Mouse (Mus musculus): ENCODE results near the gene Anapc7.

The Anapc7 gene

DNA sequence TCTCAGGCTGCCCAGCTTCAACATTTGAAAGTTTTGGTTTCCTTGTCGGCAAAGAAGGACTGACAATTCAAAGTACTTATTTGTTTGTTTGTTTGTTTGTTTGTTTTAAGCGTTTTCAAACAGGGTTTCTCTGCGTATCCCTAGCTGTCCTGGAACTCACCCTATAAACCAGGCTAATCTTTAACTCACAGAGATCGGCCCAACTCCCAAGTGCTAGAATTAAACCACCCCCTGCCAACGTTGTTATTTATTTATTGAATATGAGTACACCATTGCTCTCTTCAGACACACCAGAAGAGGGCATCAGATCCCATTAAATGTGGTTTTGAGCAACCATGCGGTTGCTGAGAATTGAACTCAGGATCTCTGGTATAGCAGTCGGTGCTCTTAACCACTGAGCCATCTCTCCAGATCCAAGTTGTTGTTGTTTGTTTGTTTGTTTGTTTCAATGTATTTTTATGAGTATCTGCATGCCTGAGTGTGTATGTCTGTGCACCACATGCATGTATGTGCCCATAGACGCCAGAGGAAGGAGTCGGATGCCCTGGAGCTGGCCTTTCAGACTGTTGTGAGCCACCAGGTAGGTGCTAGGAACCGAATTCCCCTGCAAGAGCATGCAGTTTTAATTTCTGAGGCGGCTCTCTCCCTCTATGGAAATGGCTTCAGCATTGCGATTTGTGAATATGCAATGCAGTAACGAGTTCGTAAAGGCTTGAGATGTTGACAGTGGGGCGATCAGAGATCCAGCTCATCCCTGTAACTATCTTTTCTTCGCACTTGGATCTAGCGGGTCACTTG is at the start of gene Anapc7:
Gene Anapc7, plus strand, starts transcription at position 423 of the 798 bp plus-strand sequence.
- peak; percentile 25 to 56 for DNase-seq

DNA sequence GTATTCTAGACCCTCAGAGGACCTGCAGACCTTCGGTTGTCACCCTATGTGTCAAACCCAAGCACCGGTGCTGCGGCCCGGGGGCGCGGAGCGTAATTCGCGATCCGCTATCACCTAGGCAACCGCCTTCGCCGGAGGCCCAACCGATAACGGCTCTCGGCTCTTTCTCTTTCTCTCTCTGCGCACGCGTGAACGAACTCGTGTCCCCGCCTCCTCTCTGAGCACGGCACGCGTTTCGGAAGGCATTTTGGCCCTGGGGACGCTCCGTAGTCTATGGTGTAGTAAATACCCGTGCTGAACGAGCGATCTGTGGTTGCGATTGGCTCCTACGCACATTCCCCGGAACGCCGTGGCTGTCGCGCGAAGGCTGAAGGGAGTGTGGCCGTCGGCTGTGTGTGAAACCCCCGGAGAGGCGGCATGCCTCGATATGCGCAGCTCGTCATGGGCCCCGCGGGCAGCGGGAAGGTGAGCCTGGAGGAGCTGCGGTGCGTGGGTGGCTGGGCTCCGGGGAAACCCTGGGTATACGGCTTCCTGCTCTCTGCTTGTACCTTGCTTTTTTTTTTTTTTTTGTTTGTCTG is 49.2 kb upstream of the Anapc7 start, which contains the start of gene Fam216a:
Gene Fam216a, minus strand, starts transcription at position 173 of the 578 bp plus-strand sequence.
- peak; percentile 99 to 100 for DNase-seq

DNA sequence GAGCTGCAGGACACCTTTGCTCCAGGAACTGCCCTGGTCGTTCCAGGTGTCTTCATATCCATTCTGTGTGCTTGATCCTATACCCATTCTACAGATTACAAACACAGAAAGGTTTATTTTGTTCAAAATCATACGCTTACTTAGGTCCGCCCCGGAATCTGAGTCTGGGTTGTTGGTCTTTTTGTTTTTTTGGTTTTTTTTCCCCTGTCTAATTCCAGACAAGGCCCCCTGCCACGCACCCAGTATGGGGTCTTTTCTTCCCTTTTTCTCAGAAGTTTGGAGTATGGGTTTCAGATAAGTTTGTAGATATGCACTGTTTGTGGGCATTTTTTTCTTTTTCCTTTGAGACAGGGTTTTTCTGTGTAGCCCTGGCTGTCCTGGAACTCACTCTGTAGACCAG is 48.6 kb upstream of the Anapc7 start:
- no peak for DNase-seq

DNA sequence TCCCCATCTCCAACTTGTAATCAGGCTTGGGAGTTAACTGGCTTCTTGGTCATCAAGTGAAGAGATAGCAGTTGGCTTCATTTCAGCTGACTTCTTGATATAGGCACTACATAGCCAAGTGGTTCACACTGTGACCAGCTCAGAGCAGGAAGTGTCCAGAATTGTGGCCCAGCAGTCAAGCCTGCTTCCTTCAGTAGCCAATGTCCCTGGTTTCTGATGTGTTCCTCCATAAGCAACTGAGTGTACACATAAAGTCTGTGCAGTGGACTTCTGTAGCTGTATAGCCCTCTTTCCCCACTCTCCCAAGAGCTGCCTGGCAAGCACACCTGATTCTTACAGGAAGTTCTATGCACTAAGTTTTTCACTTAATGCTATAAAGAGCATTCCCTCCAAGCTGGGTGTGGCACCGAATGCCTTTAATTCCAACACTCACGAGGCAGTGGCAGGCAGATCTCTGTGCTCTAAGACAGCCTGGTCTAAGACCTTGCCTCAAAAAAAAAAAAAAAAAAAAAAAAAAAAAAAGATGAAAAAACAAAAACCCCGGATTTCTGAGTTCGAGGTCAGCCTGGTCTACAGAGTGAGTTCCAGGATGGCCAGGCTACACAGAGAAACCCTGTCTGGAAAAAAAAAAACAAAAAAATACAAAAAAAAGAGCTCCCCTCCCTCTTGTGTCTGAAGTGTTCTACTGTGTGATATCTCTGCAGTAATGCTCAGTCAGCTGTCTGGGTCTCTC is 44.2 kb upstream of the Anapc7 start:
- no peak for DNase-seq

DNA sequence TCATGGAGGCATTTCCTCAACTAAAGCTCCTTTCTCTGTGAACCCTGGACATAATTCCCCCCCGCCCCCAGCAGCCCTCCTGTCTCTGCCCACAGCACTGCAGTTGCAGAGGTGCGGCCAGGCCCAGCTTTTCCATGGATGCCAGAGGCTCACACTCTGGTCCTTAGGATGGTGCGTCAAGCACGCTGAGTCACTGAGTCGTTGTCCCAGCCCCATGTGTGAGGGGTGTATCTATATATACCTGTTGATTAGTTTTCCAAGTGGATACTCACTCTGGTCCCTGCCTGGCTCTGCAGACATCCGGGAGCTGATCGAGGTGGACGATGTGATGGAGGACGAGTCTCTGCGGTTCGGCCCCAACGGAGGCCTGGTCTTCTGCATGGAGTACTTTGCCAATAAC is 43.3 kb upstream of the Anapc7 start:
- no peak for DNase-seq

DNA sequence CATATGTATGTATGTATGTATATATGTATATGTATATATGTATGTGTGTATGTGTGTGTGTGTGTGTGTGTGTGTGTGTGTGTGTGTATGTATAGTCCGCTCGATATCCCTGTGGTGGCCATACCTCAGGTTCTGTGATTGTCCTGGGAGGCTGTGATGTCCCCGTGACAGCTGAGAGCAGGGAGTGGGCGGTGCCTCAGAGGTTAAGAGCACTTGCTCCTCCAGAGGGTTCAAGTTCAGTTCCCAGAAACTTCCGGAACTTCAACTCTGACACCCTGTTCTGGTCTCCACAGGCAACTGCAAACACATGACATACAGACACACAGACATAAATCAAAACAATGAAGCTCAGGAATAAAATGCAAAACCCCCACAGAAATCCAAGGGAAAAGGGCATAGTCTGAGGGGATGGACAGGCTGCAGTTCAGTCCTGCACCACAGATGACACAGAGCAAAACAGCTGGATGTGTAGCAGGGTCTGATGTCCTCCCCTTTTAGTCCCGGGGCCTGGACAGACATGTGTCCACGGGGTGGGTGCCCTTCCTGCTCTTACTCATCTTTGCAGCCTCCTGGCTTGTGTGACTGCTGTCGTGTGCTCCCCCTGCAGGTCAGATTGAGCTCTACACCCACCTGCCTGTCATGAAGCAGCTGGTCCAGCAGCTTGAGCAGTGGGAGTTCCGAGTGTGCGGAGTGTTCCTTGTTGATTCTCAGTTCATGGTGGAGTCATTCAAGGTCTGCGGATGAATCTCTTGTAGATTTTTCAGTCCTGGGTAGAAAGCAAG is 41.9 kb upstream of the Anapc7 start:
- DNase-seq = peak; percentile 77 to 87

DNA sequence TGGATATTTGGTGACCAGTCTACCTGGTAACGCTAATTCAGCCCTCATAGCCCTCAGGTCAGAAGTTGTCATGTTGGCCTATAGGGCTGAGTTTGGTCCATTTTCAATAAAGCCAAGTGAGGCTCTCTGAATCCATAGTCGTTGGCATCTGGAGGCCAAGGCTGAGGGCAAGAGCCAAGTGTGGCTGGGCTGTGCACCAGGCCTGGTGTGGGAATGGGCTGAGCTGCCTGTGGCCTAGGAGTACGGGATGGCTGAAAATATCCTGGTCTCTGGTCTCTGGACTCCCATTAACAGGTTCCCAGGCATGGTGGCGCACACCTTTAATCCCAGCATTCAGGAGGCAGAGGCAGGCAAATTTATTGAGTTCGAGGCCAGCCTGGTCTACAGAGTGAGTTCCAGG is 31.5 kb upstream of the Anapc7 start:
- DNase-seq = no peak

DNA sequence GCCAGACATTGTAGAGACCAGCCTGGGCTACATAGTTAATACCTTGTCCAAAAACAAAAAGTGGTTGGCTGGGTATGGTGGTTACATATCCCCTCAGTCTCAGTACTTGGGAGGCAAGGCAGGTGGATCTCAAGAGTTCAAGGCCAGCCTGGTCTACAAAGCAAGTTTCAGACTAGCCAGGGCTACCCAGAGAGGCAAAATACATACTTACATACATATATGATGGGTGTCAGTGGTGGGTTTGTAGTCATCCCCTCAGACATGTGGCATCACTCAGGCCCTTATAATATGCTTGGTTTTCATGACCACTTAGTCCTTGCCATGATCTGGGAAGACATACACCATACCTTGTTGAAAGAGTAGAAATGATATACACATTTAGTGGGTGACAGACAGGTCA is 30.8 kb upstream of the Anapc7 start:
- DNase-seq = no peak

DNA sequence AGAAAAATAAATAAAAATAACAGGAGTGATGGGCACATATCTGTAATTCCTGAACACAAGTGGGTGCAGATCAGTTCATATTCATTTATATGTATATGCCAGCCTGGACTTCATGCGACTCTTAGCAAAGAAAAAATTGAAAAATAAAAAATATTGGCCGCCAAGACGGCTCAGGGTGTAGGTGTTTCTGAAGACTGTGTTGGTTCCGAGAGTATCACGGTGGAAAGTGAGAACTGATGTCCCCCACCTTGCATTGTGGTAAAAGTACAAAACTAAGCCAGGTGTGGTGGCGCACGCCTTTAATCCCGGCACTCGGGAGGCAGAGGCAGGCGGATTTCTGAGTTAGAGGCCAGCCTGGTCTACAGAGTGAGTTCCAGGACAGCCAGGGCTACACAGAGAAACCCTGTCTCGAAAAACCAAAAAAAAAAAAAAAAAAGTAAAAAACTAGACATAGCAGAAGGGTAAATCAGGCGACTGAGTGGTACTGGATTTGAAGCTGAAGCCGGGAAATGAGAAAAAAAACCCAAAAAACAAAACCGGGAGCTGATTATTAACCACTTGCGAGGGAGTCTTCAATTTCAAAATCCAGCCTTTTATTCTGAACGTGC is 30.2 kb upstream of the Anapc7 start:
- DNase-seq = no peak

DNA sequence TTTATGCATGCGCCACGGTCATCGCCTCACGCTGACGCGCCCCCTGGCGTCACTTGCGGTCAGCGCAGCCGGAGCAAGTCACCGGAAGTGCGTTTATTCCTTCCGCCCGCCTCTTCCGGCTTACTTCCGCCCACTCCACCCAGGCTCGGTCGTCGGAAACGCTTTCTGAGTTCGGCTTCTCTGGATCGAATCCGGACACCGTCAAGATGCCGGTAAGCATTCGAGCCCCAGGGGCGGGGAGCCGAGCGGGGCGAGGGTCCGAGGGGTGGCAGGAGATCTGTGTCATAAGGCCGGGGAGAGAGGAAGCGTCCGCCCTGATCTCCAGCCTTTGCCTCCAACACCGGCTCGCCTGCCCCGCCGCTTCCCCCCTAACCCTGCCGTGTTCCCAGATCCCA is 29.7 kb upstream of the Anapc7 start, which contains the start of gene Arpc3:
Gene Arpc3, plus strand, starts transcription at position 93 of the 395 bp plus-strand sequence.
- DNase-seq = peak; percentile 91 to 96

DNA sequence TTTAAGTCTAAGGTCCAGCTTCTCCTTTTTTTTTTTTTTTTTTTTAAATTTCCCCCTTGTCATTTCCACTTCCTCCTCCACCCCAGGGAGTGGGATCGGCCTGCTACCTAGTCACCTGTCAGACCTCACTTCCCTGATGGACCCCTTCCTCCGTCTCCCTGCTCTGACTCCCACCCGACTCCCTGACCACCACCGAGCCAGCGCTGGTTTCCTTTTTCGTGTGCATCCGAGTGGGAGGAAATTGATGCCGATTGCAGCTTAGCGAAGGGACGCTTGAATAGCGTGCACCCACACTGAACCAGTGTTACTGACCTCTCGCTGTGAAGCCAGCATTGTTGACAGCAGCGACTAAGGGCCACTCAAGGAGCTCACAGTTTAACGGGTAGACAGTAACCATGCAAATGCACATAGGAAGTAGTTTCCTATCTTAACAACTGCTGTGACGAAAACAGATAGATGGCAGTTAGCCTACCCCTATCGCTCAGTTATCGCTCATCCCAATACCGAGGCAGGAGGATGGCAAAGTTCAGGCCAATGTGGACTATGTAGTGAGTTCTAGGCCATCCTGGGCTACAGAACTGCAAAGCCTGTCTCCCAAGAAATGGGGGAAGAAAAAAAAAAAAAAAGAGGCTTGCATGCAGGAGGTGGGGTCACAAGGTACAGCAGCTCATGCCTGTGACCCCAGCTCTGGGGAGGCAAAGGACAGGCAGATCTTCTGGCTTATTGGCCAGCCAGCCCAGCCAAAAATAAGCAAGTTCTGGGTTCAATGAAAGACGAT is 29.1 kb upstream of the Anapc7 start:
- peak; percentile 20 to 48 for DNase-seq

DNA sequence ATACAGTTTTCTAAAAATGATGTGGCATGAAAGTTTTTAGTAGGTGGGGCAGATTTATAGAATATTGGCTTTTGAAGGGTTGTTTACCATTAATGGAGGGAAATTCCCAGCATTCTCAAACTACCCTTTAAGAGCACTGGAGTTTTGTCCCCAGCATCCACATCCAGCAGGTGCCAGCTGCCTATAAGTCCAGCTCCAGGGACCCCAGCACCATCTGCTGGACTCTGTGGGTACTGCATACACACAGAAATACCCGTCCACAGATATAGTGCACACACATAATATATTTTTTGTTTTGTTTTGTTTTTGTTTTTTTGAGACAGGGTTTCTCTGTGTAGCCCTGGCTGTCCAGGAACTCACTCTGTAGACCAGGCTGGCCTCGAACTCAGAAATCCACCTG is 27.6 kb upstream of the Anapc7 start:
- DNase-seq = peak; percentile 75 to 91

DNA sequence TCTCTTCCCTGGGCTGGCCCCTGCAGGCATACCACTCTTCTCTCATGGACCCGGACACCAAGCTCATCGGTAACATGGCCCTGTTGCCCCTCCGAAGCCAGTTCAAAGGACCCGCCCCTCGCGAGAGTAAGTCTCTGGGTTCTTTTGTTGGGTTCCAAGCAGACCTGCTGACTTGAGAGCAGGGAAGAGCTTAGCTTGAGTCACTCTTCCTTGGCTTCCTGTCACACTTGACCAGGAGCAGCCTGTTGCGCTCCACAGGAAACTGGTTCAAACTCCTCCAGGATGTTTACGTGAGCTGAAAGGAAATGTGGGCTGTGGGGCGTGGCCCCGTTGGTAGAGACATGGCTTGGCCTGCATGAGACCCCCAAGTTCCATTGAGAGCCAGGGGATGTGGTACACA is 24.7 kb upstream of the Anapc7 start:
- peak; percentile 76 to 85 for DNase-seq

DNA sequence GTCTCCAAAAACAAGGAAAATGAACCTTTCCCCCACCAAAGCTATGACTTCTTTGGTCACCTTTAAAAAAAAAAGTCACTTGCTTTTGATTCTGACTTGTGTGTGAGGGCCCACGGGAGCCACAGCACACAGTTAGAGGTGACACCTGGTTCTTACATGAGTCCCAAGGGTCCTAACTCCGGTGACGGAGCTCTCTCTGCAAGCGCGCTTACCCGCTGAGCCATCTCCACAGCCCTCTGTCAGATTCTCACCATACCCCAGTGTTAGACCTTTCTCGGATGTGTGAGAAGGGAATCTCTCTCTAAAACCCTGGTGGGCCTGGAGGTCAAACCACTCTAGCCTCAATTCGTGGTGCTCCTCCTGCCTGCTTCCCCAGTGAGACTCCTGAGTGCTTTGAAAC is 24.0 kb upstream of the Anapc7 start:
- no peak for DNase-seq

DNA sequence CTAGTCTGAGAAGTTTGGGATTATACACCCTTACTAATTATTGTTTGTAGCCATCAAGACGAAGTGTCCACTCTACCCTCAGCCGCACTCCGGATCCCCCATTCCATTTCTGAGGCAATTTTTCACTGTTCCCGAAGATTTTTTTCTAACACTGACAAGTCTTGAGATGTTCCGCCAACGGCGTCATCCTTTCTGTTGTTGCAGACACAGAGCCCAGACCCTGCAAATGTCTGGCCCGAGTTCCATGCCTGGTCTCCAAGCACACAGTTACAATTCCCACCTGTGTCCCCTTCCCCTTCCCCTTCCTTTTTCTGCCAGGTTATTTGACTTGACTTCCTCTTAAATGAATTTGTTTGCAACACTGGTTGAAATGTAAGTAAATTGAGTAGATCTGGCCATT is 21.6 kb upstream of the Anapc7 start:
- no peak for DNase-seq

DNA sequence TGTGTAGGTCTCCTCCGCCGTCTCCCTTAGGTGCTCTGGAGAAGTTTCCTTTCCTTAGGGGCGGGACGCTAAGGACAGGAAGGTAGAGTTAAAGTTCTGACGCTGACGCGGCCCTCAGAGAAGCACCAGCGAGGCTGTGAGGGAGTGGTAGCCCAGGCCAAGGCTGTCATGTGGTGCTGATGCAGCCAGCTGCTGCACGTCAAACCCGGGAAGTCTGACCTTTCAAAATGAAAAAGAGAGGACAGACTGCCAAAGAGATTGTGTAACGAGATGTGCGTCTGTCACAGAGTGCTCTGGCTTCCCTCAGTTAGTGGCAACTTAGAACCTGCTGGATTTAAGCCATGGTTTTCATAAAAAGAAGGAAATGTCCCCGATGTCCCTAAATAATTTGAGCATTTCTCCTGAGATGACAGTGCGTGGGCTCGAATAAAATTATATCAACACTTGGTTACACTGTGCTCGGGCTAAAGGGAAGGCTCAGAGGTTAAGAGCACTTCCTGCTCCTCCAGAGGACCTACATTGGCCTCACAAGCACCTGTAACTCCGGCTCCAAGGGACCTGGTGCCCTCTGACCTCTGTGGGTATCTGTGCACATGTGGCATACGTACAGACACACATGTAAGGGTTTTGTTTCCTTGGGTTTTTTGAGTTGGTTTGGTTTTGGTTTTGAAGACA is 20.7 kb upstream of the Anapc7 start:
- DNase-seq = peak; percentile 72 to 87

DNA sequence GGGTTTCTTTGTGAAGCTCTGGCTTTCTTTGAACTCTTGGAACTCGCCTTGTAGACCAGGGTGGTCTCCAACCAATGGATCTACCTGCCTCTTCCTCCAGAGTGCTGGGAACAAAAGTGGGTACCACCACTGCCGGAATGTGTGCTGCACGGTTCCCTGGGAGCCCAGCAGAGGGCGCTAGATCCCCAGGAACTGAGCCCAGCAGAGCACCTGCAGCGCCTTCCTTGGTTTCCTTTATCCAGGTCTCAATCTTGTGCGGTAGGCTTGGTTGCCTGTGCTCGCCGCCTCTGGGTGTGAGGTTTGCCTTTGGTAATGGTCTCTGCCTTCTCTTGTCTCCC is 20.2 kb upstream of the Anapc7 start:
- DNase-seq = peak; percentile 67 to 85

DNA sequence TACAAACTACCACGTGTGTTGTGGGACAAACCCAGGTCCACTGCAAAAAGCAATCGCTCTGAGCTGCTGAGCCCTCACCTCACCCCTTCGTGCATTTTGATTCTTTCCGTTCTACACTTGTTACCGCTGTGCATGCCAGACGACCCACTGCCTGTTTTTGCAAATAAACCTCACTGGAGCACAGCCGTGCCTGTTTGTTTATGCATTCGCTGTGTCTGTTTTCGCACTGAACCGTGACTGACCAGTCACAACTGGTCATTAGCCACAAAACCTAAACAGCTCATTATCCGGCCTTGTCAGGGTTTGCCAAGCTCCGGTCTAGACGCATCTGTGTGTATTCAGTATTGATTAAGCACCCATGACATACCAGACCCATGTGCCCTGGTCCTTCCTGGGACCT is 19.3 kb upstream of the Anapc7 start:
- DNase-seq = peak in 1 of 2 experiments; percentile 23

DNA sequence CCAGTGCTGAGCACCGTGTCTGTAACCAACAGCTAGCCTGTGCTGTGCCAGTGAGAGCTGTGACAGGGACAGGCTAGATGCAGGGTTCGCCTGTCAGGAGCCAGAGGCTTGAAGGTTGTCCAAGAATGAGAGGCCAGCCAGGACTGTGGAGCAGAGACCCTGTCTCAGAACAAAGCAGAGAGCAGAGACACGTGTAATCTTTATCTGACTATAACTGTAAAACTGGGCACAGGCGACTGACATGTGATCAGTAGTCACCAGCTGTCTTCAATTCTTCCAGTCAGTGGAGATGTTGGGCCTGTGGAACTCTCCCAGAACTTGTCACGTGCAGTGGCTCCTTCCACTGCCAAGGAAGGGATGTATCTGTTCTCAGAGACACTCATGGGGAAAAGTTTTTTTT is 18.7 kb upstream of the Anapc7 start:
- DNase-seq = peak; percentile 26 to 29

DNA sequence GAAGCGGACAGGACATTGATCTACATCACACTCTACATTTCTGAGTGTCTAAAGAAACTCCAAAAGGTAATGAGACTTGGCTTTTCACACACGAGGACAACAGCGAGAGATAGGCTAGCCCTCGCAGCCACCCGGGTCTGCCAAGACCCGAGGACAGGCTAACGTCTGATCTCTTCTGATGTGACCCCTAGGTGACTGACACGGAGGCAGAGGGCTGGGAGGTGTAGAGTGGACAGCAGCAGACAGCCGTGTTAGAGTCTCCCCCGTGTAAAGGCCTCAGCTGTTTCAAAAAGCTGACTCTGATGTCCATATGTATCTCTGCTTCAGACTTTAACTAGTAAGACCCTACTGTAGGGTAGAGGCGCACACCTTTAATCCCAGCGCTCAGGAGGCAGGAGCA is 18.1 kb upstream of the Anapc7 start:
- DNase-seq = no peak

DNA sequence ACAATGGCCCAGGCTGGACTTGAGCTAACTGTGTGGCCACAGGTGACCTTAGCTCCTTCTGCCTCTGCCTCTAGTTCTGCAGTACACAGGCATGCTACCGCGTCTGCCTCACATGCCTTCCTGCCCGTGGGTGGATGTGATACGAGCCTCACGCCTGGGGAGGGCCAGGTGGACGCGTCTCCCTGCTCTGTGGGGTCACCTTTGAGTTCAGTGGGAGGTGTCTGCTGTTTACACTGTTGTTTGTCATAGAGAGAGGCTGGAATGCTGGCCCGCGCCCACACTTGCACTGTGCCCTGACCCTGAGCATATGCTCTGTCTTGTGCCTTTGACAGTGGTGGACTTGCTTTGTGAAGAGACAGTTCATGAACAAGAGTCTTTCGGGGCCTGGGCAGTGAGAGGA is 16.0 kb upstream of the Anapc7 start:
- no peak for DNase-seq

Data from kidney, postnatal 36 days (tissue).